Mouse (Mus musculus): Measurements from ENCODE around the gene Rpn1.

Rpn1 gene

DNA sequence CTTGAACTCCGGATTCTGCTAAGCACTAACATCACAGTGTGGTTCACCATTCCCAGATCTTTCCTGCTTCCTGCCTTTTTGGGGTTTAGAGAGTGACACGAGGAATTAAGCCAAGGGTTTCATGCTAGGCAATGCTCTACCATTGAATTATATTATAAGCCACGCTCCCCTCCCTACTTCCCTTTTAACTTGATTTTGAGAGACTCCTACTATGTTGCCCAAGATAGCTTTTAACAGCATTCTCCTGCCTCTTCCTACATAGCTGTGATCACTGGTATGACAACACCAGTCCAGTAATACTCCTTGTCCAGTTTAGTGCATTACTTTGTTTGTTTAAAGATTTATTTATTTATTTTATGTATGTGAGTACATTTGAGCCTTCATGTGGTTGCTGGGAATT, 16.6 kb upstream of the Rpn1 start:
- no peak for DNase-seq

DNA sequence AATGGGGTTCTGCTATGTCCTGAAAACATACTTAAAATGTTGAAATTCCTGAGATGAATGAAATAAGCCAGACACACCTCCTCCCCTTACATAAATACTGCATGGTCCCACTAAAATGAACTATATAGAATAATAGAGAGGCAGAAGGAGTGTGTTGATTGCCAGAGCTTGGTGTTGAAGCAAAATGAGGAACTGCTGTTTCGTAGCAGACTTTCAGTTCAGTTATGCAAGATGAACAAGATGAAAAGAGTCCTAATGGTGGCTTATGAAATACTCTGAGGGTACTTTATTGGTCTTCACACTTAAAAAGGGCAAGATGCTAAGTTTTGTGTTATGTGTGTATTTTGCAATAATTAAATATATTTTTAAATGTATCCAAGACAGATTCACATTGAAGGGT, 15.5 kb upstream of the Rpn1 start:
- no peak for DNase-seq

DNA sequence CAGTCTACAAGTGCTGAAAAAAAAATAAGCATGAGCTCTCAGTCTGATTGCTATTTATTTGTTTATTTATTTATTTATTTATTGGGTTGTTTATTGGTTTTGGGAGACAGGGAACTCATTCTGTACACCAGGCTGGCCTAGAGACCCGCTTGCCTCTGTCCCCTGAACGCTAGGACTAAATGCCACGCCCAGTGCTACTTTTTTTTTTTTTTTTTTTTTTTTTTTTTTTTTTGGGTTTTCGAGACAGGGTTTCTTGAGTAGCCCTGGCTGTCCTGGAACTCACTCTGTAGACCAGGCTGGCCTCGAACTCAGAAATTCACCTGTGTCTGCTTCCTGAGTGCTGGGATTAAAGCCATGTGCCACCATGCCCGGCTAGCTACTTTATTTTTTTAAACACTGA, 13.8 kb upstream of the Rpn1 start:
- no peak for DNase-seq

DNA sequence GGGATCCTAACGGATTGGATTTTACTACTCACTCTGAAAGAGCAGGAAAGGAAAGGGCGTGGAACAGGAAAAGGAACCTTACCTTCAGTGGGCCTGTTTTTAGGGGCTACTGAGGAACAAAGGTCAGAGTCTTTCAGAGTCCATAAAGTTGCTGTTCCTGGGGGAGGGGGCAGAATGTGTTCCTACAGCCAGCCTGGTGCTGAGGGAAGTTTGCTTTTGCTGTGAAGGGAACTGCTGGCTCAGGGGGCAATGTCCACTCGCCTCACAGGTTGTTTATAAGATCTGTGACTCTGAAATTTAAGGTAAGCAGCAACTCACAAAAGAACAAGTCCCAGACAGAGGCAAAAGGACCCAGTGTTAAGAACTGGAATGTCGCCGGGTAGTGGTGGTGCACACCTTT, 13.1 kb upstream of the Rpn1 start:
- DNase-seq: no peak

DNA sequence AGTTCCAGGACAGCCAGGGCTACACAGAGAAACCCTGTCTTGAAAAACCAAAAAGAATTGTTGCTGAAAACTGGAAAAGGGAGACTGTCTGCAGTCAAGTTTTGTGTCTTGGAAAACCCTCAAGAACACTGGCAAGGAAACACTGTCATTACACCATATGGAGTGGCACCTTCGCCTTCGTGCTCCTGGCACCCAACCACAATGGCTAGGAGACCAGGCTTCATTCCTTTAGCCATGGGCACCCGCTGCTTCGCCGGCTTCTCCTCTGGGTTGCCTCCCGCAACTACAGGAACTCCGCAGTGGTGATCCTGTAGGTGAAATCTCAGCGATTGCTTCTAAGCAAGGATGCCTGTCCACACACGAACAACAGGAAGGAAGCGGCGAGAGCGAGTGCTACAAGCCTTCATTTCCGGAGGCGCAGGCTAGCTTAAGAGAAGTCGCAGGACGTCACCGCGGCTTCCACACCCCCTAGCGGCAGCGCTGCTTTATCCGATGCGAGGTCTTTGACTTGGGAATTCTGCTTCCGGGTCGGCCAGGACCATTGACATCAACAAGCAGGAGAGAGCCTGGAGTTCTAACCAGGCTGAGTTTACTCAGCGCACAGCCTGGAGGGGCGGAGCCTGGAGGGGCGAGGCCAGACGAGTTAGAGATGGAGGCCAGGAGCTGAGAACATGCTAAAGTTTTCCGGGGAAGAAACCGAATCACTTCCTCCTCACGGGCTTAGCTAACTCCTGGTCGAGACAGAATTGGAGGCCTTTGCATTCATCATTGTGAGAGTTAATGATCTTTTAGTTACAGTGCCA, 9.3 kb upstream of the Rpn1 start:
- DNase-seq: peak; percentile 97

DNA sequence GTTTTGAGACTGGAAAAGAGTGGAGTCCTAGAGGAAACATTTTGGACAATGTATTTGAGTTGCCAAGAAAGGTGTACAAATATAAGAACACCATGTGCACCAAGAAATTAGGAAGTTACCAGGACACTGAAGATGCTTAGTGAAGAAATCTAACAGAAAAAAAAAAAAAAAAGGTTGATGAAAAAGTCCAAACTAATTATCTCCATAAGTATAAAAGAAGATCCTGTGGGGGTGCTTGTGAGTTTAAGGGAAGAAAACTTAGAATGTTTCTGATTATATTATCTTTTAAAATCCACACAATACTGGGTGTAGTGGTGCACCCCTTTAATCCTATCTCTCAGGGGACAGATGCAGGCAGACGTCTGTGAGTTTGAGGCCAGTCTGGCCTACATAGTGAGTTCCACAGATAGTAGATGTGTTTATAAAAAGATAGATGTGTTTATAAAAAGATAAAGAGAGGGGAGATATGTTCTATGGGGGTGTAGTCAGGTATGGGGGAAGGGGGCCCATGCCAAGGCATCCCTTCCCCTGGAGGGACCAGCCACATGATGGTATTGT, 8.2 kb upstream of the Rpn1 start:
- no peak for DNase-seq

DNA sequence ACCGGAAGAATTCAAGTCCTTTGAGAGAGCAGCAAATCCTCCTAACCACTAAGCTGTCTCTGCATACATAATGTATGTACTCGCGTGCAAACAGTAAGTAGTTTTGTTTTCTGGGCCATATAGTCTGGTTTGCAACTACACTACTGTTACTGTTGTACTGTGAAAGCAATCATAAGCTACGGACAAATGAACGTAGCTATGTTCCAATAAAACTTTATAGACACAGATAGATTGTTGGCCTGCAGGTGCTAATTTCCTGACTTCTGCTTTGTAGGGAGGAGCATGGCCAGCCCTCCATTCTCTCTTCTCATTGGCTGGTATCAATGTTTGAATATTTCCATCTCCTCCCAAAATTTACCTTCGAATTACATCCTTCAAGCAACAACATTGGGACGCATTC, 1.2 kb upstream of the Rpn1 start:
- no peak for DNase-seq

DNA sequence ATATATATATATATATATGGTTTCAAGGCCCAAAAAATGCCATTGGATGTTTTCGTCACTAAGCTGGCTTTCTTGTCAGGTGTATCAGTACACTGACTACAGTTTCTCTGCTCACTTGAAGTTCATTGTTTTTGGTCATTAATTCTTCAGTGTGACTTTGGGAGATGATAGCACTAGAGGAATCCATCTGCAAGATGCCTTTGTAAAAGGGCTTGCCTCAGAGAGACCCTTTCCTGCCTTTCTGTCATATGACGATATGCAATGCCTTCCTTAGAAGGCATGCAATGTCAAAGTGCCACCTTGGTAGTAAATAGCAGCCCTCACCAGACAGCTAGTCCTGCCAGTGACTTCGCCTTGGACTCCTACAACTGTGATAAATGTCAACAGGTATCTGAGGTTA, 610 bp upstream of the Rpn1 start:
- no peak for DNase-seq

DNA sequence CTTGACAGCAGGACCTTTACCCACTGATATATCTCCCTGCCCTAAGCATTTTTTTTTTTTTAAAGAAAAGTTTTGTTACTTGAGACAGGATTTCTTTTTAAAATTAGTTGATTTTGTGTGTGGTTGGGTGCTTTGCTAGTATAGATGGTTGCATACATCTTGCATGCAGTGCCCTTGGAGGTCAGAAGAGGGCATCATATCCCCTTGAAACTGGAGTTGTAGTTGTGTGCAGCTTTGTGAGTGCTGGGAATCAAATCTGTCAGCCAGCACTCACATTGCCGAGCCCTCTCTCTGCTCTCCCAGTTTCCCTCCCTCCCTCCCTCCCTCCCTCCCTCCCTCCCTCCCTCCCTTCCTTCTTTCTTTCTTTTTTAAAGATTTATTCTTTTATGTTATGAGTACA, 4.7 kb downstream of the Rpn1 start:
- no peak for DNase-seq

DNA sequence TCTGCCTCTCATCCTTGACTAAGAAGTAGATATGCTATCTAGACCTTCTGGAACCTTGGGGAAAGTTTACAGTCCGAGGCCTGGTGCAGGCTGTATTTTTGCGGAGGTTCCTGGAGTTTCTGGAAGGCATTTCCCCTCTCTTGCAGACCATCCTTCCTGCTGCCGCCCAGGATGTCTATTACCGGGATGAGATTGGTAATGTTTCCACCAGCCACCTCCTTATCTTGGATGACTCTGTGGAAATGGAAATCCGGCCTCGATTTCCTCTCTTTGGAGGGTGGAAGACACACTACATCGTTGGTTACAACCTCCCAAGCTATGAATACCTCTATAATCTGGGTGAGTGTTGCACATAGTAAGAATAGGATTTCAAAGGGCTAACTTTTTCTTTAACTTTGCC, 11.1 kb downstream of the Rpn1 start:
- no peak for DNase-seq

DNA sequence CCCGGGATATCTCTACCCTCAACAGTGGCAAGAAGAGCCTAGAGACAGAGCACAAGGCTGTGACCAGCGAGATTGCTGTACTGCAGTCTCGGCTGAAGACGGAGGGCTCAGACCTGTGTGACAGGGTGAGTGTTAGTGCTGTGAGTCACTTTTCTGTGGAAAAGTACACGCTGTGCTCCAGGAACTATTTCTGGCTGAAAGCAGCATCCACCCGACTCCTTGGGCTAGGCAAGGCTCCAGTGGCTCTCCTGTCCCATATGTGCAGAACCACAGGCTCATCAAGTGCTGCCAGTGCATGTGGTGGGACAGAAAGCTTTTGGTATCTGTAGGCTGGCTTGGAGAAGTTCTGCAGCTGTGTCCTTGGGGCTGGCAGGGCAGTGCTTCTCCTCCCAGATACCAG, 17.8 kb downstream of the Rpn1 start:
- DNase-seq: no peak

DNA sequence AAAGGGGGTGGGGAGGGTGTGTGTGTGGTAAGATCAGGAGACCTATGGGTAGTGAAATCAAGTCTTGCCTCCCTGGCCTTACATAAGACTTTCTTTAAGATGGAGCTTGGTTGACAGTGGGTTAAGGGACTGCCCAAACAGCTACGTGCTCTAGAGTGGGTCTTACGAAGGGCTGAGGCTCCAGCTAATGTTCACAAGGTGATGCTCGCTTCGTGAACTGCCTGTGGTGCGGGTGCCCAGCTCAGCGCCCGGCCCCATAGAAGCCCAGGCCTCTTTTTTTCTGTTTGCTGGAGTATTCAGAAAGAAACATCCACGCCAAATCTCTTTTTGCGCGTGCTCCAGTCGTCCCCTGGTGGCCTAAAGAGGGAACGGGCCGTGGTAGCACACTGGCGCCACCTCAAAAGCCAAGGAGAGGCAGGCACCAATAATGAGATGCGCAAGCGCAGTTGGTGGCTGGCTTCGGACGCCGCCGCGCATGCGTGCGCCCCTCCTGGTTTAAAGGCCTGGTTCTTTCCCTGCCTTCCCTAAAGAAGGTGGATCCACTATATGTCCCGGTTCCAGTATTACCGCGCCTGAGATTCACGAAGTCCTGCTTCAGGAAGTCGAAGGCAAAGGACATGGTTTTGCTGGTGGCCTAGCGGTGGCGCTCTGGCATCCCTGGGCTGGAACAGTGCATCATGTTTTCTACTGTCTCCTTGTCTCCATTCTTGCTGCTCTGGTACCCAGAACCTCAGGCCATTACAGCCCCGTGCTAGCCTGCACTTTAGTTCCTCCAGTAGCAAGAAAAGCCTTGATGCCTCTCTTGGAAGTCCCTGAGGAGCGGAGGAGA, 21.7 kb downstream of the Rpn1 start:
- DNase-seq: peak; percentile 95

DNA sequence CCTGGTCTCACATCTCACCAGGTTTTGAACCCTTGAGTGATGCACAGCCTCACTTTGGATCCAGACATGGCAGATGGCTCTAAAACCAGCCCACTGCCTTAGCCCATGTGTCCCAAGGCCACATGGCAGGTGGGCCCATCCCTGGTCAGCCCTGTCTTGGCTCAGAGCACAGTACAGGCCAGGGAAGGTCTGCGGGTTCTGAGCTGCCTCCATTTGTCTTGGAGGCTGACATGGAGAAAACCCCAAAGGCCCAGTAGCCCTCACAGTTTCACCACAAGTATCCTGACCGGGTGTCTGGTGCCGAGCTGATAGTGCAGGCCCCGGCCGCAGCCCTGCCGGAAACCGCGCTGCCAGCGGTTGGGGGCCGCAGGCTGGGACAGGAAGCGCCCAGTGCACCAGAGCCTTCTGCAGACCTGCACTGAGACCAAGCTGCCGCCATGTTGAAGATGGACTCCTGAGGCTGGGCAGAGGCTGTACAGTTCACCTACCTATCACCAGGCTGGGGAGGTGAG, 22.4 kb downstream of the Rpn1 start:
- no peak for DNase-seq

DNA sequence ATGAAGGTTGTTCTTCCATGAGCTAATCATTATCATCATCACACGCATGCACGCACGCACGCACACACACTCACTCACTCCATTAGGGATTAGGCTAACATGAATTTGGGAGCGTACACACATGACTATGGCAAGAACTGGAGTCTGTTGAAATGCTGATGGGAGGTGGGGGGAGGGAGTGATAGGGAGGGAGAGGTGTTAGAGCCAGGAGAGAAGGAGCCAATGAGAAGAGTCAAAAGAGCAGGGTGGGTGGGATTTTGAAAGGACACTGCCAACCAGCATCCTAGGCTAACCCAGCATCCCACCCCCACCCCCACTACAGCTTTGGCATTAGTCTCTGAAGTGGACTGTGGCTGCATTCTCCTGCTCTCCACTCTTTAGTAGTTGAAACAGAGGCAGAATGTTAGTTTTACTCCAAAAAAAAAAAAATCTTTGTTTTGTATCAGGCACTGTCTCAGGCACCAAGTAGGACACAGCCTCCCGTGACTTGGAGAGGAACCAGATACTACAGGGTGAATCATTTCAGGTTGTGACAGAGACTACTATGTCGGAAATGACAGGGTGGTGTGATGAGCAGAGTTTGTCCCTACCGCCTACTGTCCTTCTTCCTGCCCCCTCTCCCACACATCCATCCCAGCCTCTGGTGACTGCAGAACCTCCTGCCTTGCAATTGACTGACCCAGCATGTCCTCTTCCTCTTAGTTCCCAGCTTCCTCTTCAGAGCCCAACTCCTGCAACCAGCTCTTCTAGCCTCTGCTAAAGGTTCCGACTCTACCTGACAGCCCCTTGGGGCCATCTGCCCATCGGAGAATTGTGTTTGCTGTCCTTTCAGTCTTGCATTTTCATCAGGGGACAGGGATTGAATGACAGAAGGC, 23.6 kb downstream of the Rpn1 start:
- DNase-seq: peak; percentile 21

DNA sequence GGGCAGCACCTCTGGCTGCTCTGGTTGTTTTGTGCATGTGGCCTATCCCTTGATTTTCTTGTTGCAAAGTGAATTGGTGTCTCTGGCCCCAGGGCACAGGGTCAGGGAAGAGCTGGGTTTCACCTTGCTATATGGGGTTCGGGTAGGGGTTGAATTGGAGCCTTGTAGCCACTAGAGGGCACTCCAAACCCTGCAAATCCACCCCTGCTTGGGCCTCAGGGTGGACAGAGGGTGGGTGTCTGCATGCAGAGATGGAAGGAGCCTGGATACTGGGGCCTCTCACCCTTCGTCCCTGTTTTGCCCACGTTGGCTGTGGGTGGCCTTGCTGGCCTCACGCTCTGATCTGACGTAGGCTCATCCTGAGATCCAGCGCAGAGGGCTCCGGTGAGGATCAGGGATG, 28.9 kb downstream of the Rpn1 start:
- peak; percentile 89 for DNase-seq

DNA sequence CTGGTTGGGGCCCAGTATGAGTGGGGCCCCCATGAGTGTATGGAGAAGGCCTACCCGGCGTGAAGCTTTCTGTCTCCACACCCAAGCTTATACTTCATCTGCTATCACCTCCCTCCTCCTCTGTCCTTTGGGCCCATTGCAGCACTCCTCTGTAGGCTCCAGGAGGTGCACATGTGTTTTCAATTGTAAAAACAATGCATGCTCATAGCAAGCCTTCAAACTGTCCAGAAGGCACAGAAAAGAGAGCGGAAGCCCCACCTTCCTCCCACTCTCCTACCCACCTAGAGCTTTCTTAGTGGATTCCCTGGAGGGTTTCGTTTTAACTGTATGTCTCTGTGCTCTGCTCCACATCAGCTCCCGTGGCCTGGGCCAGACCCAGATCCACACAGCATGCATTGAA, 30.1 kb downstream of the Rpn1 start:
- no peak for DNase-seq

DNA sequence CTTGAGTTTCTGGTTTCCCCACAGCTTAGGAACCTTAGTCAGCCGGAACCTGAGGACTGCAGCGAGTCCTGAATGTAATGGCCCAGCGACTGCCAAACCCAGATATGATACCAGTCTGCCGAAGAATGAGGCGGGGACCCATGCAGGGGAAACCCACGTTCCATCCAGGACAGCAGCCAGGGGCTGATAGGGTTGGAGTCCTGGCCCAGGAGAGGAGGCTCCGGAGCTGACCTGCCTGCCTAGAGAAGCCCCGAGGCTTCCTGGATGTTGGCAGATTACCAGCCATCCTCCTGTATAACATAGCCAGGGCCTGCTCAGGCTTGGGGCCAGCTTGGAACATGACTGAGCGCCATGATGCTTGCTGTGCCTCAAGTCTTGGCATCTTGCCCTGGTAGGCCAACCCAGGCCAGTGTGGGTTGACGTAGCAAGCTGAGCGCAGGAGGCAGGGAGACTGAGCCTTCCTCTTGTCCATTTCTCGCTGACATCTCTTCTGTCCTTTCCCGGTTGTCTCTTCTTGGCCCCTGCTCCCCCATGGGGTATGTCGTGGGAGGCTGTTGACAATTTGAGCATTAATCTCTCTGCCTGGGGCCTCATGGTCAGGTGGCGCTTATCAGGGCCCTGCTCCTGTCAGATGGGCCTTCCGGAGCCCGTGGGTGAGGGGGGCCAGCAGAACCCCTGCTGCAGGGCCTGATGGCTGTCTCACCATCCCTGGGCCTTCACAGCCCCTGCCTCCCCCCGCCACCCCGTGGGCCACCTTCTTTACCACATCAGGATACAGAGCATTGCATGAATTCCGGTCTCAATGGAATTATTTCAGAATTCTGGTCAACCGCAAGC, 32.3 kb downstream of the Rpn1 start:
- no peak for DNase-seq

DNA sequence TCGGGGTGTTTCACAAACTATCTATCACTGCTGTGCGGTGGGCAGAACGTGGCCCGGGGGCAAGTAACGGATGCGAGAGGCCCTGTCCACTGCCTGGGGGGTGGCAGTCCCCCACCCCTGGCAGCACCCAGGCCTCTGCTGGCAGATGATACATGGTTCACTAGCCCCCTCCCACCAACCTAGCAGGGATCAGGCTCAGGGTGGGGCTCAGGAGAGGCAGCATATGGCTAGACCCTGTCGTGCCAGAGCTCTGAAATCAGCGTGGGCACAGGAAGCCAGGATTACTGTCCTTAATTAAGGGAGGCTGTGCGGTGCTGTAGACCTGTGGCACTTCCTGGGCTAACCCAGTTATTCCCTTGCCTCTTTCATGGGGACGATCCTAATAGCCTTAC, 32.9 kb downstream of the Rpn1 start:
- peak; percentile 24 for DNase-seq

DNA sequence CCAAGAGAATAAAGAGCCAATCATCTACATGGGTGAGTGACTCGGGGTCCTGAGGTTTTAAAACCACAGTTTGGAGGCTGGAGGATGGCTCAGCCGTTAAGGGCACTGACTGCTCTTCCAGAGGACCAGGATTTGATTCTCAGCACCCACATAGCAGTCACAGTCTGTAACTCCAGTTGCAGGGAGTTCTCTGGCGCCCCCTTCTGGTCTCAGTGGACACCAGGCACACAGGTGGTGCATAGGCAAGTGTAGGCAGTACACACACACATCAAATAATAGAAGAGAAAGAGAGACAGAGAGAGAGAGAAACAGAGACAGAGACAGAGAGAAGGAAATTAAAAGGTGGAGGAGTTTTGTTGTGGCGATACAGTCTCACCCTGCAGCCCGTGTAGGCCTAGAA, 35.0 kb downstream of the Rpn1 start:
- DNase-seq: no peak

DNA sequence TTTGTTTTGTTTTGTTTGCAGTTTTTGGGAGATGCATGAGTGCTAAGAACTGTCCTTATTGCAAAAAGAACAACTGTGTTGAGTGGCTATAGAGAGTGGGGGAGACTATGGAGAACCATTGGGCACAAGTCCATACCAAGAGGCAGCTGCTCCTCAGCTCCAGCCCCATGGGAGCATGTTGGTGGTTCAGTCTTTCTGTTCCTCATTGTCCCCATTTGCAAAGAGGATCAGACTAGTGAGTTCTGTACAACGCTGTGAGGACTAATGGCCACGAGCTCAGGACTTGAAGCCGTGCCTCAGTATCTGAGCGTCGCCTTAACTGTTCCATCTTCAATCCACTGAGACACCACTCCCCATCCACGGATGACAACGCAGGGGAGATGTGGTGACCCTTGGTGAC, 36.5 kb downstream of the Rpn1 start:
- no peak for DNase-seq

DNA sequence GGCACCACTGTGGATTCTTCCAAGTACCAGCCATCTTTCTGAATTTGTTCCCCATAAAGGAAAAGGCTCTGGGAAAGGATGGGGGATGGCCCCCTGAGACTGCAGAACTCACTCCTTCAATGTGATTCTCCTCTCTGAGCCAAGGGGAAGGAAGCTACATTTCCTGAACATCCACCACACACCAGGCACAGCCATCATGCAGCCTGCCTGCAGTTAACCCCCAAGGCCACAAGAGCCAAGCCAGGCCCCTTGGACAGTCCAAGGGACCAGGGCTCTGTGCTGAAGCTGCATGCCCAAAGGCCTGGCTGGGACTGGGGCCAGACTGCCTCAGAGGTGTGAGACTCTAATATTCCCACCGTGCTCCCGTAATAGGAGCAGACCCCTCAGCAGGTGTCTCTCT, 37.5 kb downstream of the Rpn1 start:
- DNase-seq: no peak

Measured in retina, postnatal 1 day (tissue).